Mouse (Mus musculus) forebrain, postnatal 0 days (tissue): ENCODE measurements around the gene Knl1. TPM values are rescaled to one million over a fixed set of nuclear protein-coding genes. Genes with fewer than 3 reads are reported as not detected.
"Not testable (repeated sequence)": the region's sequence is repeated elsewhere in the genome, so short reads cannot be mapped to it uniquely, and the experiment has no call there.

Experiments used
- ATAC-seq: fragments of 200-750 bp; cut with Nextera tagmentation; 2 replicates; pipeline ENCODE4 v1.8.0; 2017; ENCODE audit warnings: mild to moderate bottlenecking, moderate library complexity
- DNase-seq: peaks from one replicate; pipeline ENCODE4 v3.0.0-alpha.2; 2015
- H3K27ac ChIP-seq: fragments of 300-500 bp; sonication (generic); 2 replicates; pipeline ENCODE4 v1.5.1; 2014; ENCODE audit warnings: low read depth, mild to moderate bottlenecking, antibody characterized with exemption, low read length, moderate library complexity, mixed read lengths
- H3K27me3 ChIP-seq: fragments of 300-500 bp; sonication (generic); 2 replicates; pipeline ENCODE4 v1.6.1; 2014; ENCODE audit warnings: mild to moderate bottlenecking, low read length, mixed read lengths; ENCODE audit not compliant: insufficient read depth
- H3K36me3 ChIP-seq: fragments of 300-500 bp; sonication (generic); 2 replicates; pipeline ENCODE4 v1.6.1; 2014; ENCODE audit warnings: mild to moderate bottlenecking, moderate library complexity; ENCODE audit not compliant: insufficient read depth
- H3K4me1 ChIP-seq: fragments of 300-500 bp; sonication (generic); 2 replicates; pipeline ENCODE4 v1.6.1; 2014; ENCODE audit warnings: antibody characterized with exemption; ENCODE audit not compliant: insufficient read depth
- H3K4me2 ChIP-seq: fragments of 300-500 bp; sonication (generic); 2 replicates; pipeline ENCODE4 v1.6.1; 2014; ENCODE audit warnings: low read depth, mild to moderate bottlenecking, moderate library complexity
- H3K4me3 ChIP-seq: fragments of 300-500 bp; sonication (generic); 2 replicates; pipeline ENCODE4 v1.5.1; 2014; ENCODE audit warnings: low read depth, low read length, mixed read lengths
- H3K9ac ChIP-seq: fragments of 300-500 bp; sonication (generic); 2 replicates; pipeline ENCODE4 v1.6.1; 2014; ENCODE audit warnings: mild to moderate bottlenecking
- H3K9me3 ChIP-seq: fragments of 300-500 bp; sonication (generic); 2 replicates; pipeline ENCODE4 v1.6.1; 2016; ENCODE audit warnings: low read length
- CTCF ChIP-seq: sonication (generic); IDR thresholded peaks from 2 replicates; pipeline ENCODE4 v1.5.1; 2016; ENCODE audit warnings: antibody characterized with exemption, control low read depth, low read depth
- WGBS: fragments of 180-500 bp; shearing (Covaris S2); extraction: QIAGEN DNeasy Blood & Tissue Kit; methylation state at CpG from one replicate; pipeline ENCODE4 v1.1.7; 2014; 5-methylcytosine and 5-hydroxymethylcytosine counted together
- polyA plus RNA-seq: library from polyadenylated mRNA; unstranded; fragments of >200 nt; fragmentation: Nextera tagmentation; extraction: Ambion mirVana; gene quantifications from 2 replicates; pipeline ENCODE4 v1.2.1, GENCODE M21; 2015
- total RNA-seq: library from RNA; depleted of rRNA; stranded (reverse); fragments of >200 nt; gene quantifications from 2 replicates; pipeline ENCODE4 v1.2.3, GENCODE M21; 2014

The Knl1 gene
- total and polyA plus RNA-seq, 2 experiments from 2014 or later, result 4.6 to 5.2 TPM

DNA sequence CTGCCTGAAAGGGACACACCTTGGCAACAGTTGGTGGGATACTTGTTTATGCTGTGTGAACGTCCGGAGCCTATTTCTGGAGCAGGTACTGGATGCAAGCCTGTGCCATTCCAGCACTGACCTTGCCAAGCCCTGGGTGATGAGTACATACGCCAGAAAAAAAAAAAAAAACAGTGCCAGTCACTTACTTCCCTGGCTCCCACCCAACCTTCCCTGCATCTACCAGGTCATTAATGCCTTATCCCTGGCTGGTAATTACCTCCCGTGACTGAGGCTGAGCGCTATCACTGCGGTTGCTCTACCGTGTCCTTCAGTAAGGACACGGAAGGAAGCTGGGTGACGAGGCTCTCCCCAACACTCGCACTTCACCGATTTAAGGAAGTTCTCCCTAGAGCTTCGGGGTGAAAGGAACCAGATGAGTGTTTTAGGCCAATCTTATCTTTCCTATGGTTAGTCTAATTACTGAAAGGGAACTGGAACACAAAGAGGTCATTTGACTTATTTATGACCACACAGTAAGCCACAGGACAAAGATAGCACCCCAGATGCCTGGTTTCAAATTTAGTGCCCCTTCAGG is 31.2 kb upstream of the Knl1 start:
- WGBS, result 69% methylated on average over 12 of the region's 12 CpGs
- no peak overlapping the region for H3K4me2 ChIP-seq
- no peak for TF ChIP-seq CTCF
- no peak overlapping the region for H3K9ac ChIP-seq
- ATAC-seq, result no peak
- H3K4me3 ChIP-seq, result no peak overlapping the region
- H3K36me3 ChIP-seq, result peaks cover 14% of the 10 kb centered on the region
- no peak for DNase-seq
- no peaks in the 10 kb centered on the region for H3K4me1 ChIP-seq
- no peaks in the 10 kb centered on the region for H3K27me3 ChIP-seq
- H3K27ac ChIP-seq, result no peak overlapping the region
- no peaks in the 10 kb centered on the region for H3K9me3 ChIP-seq

DNA sequence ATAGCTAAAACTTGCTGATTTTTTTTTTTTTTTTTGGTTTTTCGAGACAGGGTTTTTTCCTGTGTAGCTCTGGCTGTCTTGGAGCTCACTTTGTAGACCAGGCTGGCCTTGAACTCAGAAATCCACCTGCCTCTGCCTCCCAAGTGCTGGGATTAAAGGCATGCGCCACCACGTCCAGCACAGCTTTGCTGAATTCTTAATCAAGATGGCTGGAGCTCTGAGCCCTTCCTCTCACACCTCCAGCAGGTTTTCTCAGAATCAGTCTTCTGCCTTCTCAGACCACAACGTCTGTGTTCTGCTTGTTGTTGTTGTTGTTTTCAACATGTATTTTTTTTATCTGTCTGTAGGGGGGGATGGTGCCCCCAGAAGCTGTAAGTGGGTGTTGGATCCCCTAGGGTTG is 30.6 kb upstream of the Knl1 start:
- WGBS, result 80% methylated on average over 4 of the region's 4 CpGs

DNA sequence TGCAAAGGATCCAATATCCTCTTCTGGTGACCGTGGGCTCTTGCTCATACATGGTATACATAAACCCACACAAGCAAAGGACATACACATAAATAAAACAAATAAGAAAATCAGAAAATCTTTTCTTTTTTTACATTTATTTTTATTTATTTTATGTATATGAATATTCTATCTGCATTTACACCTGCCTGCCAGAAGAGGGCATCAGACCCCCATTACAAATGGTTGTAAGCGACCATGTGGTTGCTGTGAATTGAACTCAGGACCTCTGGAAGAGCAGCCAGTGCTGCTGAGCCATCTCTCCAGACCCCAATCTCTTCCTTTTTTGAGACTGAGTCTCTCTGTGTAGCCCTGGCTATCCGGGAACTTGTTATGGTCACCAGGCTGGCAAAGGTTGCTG is 29.3 kb upstream of the Knl1 start:
- Histone ChIP-seq H3K27ac (no peak overlapping the region), H3K9me3 (no peaks in the 10 kb centered on the region), H3K9ac (no peak overlapping the region), H3K4me1 (no peaks in the 10 kb centered on the region), H3K4me2 (no peak overlapping the region), H3K27me3 (no peaks in the 10 kb centered on the region), H3K4me3 (no peak overlapping the region), H3K36me3 (peaks cover 25% of the 10 kb centered on the region)
- WGBS, result 89% methylated on average over 3 of the region's 3 CpGs
- ATAC-seq, result no peak
- DNase-seq, result no peak
- TF ChIP-seq CTCF, result no peak

More for the DNA sequence above, 30.6 kb upstream of the Knl1 start:
- not testable (repeated sequence) for H3K4me2 ChIP-seq, DNase-seq, H3K4me3 ChIP-seq, H3K4me1 ChIP-seq, H3K9me3 ChIP-seq, H3K27me3 ChIP-seq, ATAC-seq, H3K9ac ChIP-seq, H3K27ac ChIP-seq
- H3K36me3 ChIP-seq, result peaks cover 16% of the 10 kb centered on the region

DNA sequence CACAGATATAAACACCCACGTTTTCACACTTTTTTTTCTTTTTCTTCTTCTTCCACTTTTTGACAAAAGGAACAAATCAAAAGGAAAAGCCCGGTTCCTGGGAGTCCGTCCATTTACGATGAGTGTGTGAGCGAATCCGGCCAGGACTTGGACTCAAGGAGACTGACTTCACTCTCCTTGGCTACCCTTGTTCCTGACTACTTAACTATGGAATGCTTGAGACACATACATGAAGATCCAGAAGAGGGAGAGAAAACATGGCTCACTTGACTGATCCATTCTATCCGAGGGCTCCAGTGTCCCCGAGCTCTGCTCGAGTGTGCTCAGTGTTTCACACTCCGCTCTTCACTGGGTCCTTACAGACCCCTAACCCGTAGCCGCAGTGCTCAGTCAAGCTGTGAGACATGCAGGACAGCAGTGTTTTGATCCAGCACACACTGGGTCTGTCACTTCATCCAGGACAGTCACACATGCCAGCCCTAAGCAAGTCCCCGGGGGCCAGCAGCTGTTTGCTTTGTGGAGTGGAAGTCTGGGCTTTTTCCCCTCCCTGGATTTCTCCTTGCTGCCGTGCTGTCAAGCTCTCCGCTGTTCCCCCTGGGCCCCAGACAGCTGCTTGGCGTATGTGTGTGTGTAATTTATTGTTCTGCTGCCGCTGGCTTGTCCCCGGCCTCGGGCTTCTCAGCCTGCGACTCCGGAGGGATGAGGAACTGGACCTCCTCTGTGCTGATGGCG is 28.4 kb upstream of the Knl1 start:
- Histone ChIP-seq H3K9ac (no peak overlapping the region), H3K36me3 (peaks cover 25% of the 10 kb centered on the region), H3K9me3 (no peaks in the 10 kb centered on the region), H3K4me2 (no peak overlapping the region), H3K27ac (0 out of 2 replicates have a peak overlapping the region, but pooled peaks have one; percentile 15), H3K4me3 (no peak overlapping the region), H3K27me3 (no peaks in the 10 kb centered on the region), H3K4me1 (no peaks in the 10 kb centered on the region)
- DNase-seq (peak; percentile 43), ATAC-seq (peak; percentile 79)
- 43% methylated on average over 22 of the region's 22 CpGs for WGBS
- no peak for TF ChIP-seq CTCF

DNA sequence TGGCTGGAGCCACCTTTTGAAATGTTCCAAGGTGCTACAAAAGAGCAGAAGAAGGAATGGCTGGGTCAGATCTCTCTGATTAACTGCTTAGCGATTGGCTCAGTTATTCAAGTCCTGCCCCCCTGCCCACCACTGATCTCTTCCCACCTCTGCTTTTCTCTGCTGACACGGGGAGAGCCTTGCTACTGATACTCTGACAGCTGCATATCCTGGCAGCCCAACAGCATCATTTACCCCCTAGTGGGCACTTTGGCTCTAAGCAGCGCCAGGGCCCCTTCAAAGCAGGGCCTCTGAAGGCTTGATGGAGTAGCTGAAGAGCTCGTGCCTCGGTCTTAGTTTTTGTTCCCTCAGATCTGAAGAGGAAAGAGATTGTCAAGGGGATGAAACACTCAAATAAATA is 27.8 kb upstream of the Knl1 start:
- H3K27me3 ChIP-seq, result no peaks in the 10 kb centered on the region
- H3K36me3 ChIP-seq, result peaks cover 25% of the 10 kb centered on the region
- H3K4me3 ChIP-seq, result no peak overlapping the region
- H3K4me2 ChIP-seq, result no peak overlapping the region
- peak; percentile 57 for DNase-seq
- H3K27ac ChIP-seq, result 0 out of 2 replicates have a peak overlapping the region, but pooled peaks have one; percentile 15
- peak; percentile 51 for TF ChIP-seq CTCF
- WGBS, result 8% methylated on average over 5 of the region's 5 CpGs
- ATAC-seq, result peak; percentile 89
- H3K4me1 ChIP-seq, result no peaks in the 10 kb centered on the region
- H3K9ac ChIP-seq, result no peak overlapping the region
- H3K9me3 ChIP-seq, result no peaks in the 10 kb centered on the region

DNA sequence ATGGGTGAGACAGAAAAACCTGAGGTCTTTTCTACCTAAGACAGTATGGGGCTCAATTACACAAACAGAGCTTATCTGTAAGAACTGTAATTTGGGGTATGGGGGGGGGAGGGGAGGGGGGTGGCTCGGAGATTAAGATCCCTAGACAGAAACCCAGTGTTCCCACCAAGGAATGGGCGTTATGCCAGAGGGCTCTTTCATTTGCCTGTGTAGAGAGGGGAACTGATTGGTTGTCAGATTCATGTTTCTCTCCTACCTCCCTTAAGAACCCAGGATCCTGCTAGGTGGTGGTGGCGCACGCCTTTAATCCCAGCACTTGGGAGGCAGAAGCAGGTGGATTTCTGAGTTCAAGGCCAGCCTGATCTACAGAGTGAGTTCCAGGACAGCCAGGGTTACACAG is 27.4 kb upstream of the Knl1 start:
- TF ChIP-seq CTCF, result no peak
- Histone ChIP-seq H3K9me3 (no peaks in the 10 kb centered on the region), H3K4me3 (no peak overlapping the region), H3K4me2 (no peak overlapping the region), H3K36me3 (peaks cover 25% of the 10 kb centered on the region), H3K27me3 (no peaks in the 10 kb centered on the region), H3K27ac (0 out of 2 replicates have a peak overlapping the region, but pooled peaks have one; percentile 15), H3K9ac (no peak overlapping the region), H3K4me1 (no peaks in the 10 kb centered on the region)
- 29% methylated on average over 4 of the region's 4 CpGs for WGBS
- ATAC-seq (peak; percentile 61), DNase-seq (peak; percentile 27)

DNA sequence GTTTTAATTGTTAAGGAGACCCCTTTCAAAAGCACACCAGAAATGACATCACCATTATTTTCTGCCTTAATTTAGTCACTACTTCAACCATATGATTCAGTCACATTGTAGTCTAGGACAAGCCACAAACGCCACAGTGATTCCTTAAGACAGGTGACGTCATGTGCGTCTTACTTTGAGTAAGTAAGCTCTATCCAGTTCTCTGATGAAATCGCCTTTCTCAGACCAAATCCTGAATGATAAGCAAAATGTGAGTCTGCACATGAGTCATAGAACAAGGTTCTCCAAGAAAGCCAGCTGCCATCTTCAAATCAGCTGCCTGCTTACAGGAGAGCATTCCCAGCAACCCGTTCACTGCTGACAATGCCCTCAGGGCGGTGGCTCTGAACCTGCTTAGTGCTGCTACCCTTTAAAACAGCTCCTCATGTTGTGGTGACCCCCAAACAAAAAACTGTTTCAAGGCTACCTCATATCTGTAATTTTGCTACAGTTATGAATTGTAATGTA is 23.7 kb upstream of the Knl1 start:
- Histone ChIP-seq H3K9ac (no peak overlapping the region), H3K27me3 (no peaks in the 10 kb centered on the region), H3K27ac (no peak overlapping the region), H3K9me3 (no peaks in the 10 kb centered on the region), H3K4me1 (no peaks in the 10 kb centered on the region; the same call in 1 of the 2 replicates), H3K4me3 (no peak overlapping the region), H3K4me2 (no peak overlapping the region), H3K36me3 (peaks cover 20% of the 10 kb centered on the region)
- ATAC-seq, result no peak
- DNase-seq, result no peak
- 86% methylated on average over 6 of the region's 6 CpGs for WGBS
- no peak for TF ChIP-seq CTCF
